Mouse (Mus musculus) myocyte (in vitro differentiated cells): ENCODE measurements around the gene Slc29a1. TPM values are rescaled to one million over a fixed set of nuclear protein-coding genes. Genes with fewer than 3 reads are reported as not detected.
"Not testable (repeated sequence)": the region's sequence is repeated elsewhere in the genome, so short reads cannot be mapped to it uniquely, and the experiment has no call there.

Experiments
- H3K27me3 ChIP-seq: one replicate; pipeline ENCODE4 v1.6.1; 2011; ENCODE audit not compliant: control insufficient read depth, insufficient read depth, insufficient read length
- H3K36me3 ChIP-seq: one replicate; pipeline ENCODE4 v1.6.1; 2011; ENCODE audit not compliant: control insufficient read depth, insufficient read depth
- H3K4me2 ChIP-seq: one replicate; pipeline ENCODE4 v1.6.1; 2011; ENCODE audit warnings: low read depth, control low read depth
- H3K4me3 ChIP-seq: one replicate; pipeline ENCODE4 v1.5.1; 2011; ENCODE audit warnings: mild to moderate bottlenecking, control low read depth, moderate library complexity
- H3K79me2 ChIP-seq: one replicate; pipeline ENCODE4 v1.6.1; 2011; ENCODE audit not compliant: control insufficient read depth, insufficient read depth
- H3ac ChIP-seq: one replicate; pipeline ENCODE4 v1.6.1; 2011; ENCODE audit not compliant: control insufficient read depth, insufficient read length
- CEBPB ChIP-seq: IDR thresholded peaks from 2 replicates; pipeline ENCODE4 v1.6.1; 2011; ENCODE audit warnings: mild to moderate bottlenecking, moderate library complexity; ENCODE audit not compliant: poor library complexity, insufficient read depth, severe bottlenecking
- E2F4 ChIP-seq: IDR thresholded peaks from one replicate; pipeline ENCODE4 v1.6.1; 2011; ENCODE audit warnings: mild to moderate bottlenecking, control low read depth, moderate library complexity; ENCODE audit not compliant: insufficient read depth
- MAX ChIP-seq: IDR thresholded peaks from one replicate; pipeline ENCODE4 v1.6.1; 2011; ENCODE audit warnings: low read depth, mild to moderate bottlenecking, control low read depth
- MYOD1 ChIP-seq, 3 experiments: IDR thresholded peaks; one replicate each; pipeline ENCODE4 v1.6.1; 2011; ENCODE audit warnings: control low read depth in 2 of 3, low read depth in 2 of 3, mild to moderate bottlenecking in 2 of 3, moderate library complexity in 1 of 3; ENCODE audit not compliant: insufficient read length in 2 of 3, control insufficient read depth in 1 of 3
- MYOG ChIP-seq, 3 experiments: IDR thresholded peaks; one replicate each; pipeline ENCODE4 v1.6.1; 2011; ENCODE audit warnings: control low read depth in 2 of 3, low read depth in 2 of 3, mild to moderate bottlenecking in 2 of 3; ENCODE audit not compliant: insufficient read length in 2 of 3, control insufficient read depth in 1 of 3, insufficient read depth in 1 of 3
- POLR2A ChIP-seq: IDR thresholded peaks from one replicate; pipeline ENCODE4 v1.6.1; 2011; ENCODE audit warnings: low read depth, mild to moderate bottlenecking, control low read depth, moderate library complexity; ENCODE audit not compliant: insufficient read length
- POLR2AphosphoS2 ChIP-seq: IDR thresholded peaks from one replicate; pipeline ENCODE4 v1.6.1; 2011; ENCODE audit warnings: low read depth, control low read depth; ENCODE audit not compliant: insufficient read length
- REST ChIP-seq: IDR thresholded peaks from one replicate; pipeline ENCODE4 v1.6.1; 2011; ENCODE audit warnings: mild to moderate bottlenecking, control low read depth, moderate library complexity; ENCODE audit not compliant: insufficient read depth, insufficient read length
- SRF ChIP-seq: IDR thresholded peaks from one replicate; pipeline ENCODE4 v1.6.1; 2011; ENCODE audit warnings: low read depth; ENCODE audit not compliant: control insufficient read depth, insufficient read length
- TCF12 ChIP-seq: IDR thresholded peaks from one replicate; pipeline ENCODE4 v1.6.1; 2011; ENCODE audit warnings: mild to moderate bottlenecking, control low read depth; ENCODE audit not compliant: poor library complexity, insufficient read depth, severe bottlenecking
- TCF3 ChIP-seq: IDR thresholded peaks from one replicate; pipeline ENCODE4 v1.6.1; 2011; ENCODE audit warnings: low read depth, control low read depth; ENCODE audit not compliant: insufficient read length
- USF1 ChIP-seq: IDR thresholded peaks from one replicate; pipeline ENCODE4 v1.6.1; 2011; ENCODE audit warnings: low read depth, mild to moderate bottlenecking, control low read depth, moderate library complexity
- polyA plus RNA-seq: library from polyadenylated mRNA; unstranded; fragments of >200 nt; fragmentation: generic; extraction: Trizol; gene quantifications from one replicate; pipeline ENCODE4 v1.2.1, GENCODE M21; 2012; ENCODE audit warnings: missing spikeins

Gene Slc29a1
- polyA plus RNA-seq, 1 experiment, result 913 TPM

GRCm38 (mm10) chr17:45628160-45628559 lies 28.8 kb upstream of the Slc29a1 start:
- TF ChIP-seq CEBPB (no peak), MYOG (IDR thresholded peaks at IDR 0.05; ENCODE audit: control insufficient read depth in 1 of 3, insufficient read depth in 1 of 3, insufficient read length in 2 of 3, low read depth in 2 of 3) (peak in 1 of 3 experiments; percentile 10), USF1 (peak; percentile 32), TCF12 (no peak)
- H3K4me2 ChIP-seq, result no peak overlapping the region
- no peak overlapping the region for H3K4me3 ChIP-seq
- no peak overlapping the region for H3ac ChIP-seq
- no peaks in the 10 kb centered on the region for H3K27me3 ChIP-seq
- H3K36me3 ChIP-seq, result no peaks in the 10 kb centered on the region
- H3K79me2 ChIP-seq, result no peaks in the 10 kb centered on the region

GRCm38 (mm10) chr17:45626577-45627134 lies 27.2 kb upstream of the Slc29a1 start:
- Histone ChIP-seq H3K79me2 (no peaks in the 10 kb centered on the region), H3K27me3 (no peaks in the 10 kb centered on the region), H3K4me2 (peak overlapping the region; percentile 59), H3K4me3 (no peak overlapping the region), H3K36me3 (no peaks in the 10 kb centered on the region), H3ac (no peak overlapping the region)
- TF ChIP-seq MYOD1 (IDR thresholded peaks at IDR 0.05; ENCODE audit: control insufficient read depth in 1 of 3, insufficient read length in 2 of 3, low read depth in 2 of 3), result peak; percentile 9 to 37 (median 30)
- TF ChIP-seq E2F4, result no peak
- TF ChIP-seq MAX, result no peak
- peak in 2 of 3 experiments; percentile 52 to 59 for TF ChIP-seq MYOG (IDR thresholded peaks at IDR 0.05; ENCODE audit: control insufficient read depth in 1 of 3, insufficient read depth in 1 of 3, insufficient read length in 2 of 3, low read depth in 2 of 3)

GRCm38 (mm10) chr17:45623425-45623824 lies 24.0 kb upstream of the Slc29a1 start:
- not testable (repeated sequence) for H3ac ChIP-seq, H3K79me2 ChIP-seq, H3K4me3 ChIP-seq, H3K27me3 ChIP-seq, H3K36me3 ChIP-seq, H3K4me2 ChIP-seq

DNA sequence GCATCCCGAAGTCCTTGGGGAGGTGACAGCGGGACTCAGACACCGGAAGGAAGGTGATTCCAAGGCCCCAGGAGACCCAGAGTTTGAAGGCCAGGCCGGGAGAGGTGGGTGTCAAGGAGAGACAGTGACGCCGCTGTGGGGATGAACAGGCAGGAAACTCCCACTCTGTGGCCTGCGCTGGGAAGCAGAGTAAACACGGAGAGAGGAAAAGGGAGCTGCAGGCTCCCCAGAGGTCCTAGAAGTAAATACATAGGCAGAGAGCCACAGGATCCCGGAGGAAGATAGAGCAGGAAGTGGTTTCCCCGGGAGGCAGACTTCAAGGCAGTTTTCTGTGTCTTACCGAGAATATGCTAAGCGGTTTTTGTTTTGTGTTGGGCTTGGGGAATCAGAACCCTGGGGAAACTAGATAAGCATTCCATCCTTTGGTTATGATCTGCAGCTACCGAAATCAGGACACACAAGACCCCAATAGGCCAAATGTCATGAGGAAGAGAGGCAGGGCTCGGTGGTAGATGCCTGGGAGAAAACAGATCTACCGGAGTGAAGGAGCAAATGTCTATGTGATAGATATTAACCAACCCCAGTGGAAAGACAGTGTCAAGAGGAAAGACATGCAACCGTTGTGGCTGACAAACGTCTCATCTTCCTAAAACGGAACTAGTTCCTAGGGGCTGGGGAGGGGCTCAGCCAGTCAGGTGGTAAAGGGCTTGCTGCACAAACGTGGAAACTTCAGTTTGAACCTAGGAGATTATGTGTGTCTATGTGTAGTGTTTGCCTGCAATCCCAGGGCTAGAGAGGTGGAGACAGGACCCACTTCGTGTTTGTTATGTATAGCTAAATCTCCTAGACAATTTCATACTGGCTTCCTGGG lies 20.2 kb upstream of the Slc29a1 start:
- Histone ChIP-seq H3K4me3 (no peak overlapping the region), H3K4me2 (peak overlapping the region; percentile 42), H3K79me2 (no peaks in the 10 kb centered on the region), H3K27me3 (no peaks in the 10 kb centered on the region), H3K36me3 (no peaks in the 10 kb centered on the region), H3ac (no peak overlapping the region)
- no peak for TF ChIP-seq TCF3
- no peak for TF ChIP-seq CEBPB
- no peak for TF ChIP-seq REST
- TF ChIP-seq MYOG (IDR thresholded peaks at IDR 0.05; ENCODE audit: control insufficient read depth in 1 of 3, insufficient read depth in 1 of 3, insufficient read length in 2 of 3, low read depth in 2 of 3), result no peak
- no peak for TF ChIP-seq USF1
- TF ChIP-seq SRF, result no peak

GRCm38 (mm10) chr17:45618941-45619385 lies 19.6 kb upstream of the Slc29a1 start:
- Histone ChIP-seq H3K4me2 (peak overlapping the region; percentile 42), H3K36me3 (no peaks in the 10 kb centered on the region), H3K27me3 (no peaks in the 10 kb centered on the region), H3ac (no peak overlapping the region), H3K79me2 (no peaks in the 10 kb centered on the region), H3K4me3 (no peak overlapping the region)
- TF ChIP-seq TCF12 (no peak), USF1 (no peak), POLR2A (no peak), CEBPB (no peak), REST (no peak), MYOD1 (IDR thresholded peaks at IDR 0.05; ENCODE audit: control insufficient read depth in 1 of 3, insufficient read length in 2 of 3, low read depth in 2 of 3) (no peak)

- no peaks in the 10 kb centered on the region for H3K27me3 ChIP-seq
- no peaks in the 10 kb centered on the region for H3K36me3 ChIP-seq
- H3K4me3 ChIP-seq, result no peak overlapping the region
- H3K4me2 ChIP-seq, result no peak overlapping the region
- H3K79me2 ChIP-seq, result no peaks in the 10 kb centered on the region
- no peak for TF ChIP-seq TCF3
- TF ChIP-seq MYOG (IDR thresholded peaks at IDR 0.05; ENCODE audit: control insufficient read depth in 1 of 3, insufficient read depth in 1 of 3, insufficient read length in 2 of 3, low read depth in 2 of 3), result no peak
- TF ChIP-seq POLR2A, result no peak
- no peak for TF ChIP-seq MYOD1 (IDR thresholded peaks at IDR 0.05; ENCODE audit: control insufficient read depth in 1 of 3, insufficient read length in 2 of 3, low read depth in 2 of 3)
- no peak for TF ChIP-seq POLR2AphosphoS2
- TF ChIP-seq E2F4, result no peak
- no peak for TF ChIP-seq SRF
- H3ac ChIP-seq, result no peak overlapping the region
Measured at GRCm38 (mm10) chr17:45617655-45618054, 18.2 kb upstream of the Slc29a1 start.
